Mouse (Mus musculus) bone marrow, adult 2 months (tissue): Measurements from ENCODE around the gene Rps6ka5. TPM values are rescaled to one million over a fixed set of nuclear protein-coding genes. Genes with fewer than 3 reads are reported as not detected.

ENCODE experiments used
- H3K27ac ChIP-seq: fragments of 200-500 bp; 2 replicates; pipeline ENCODE4 v1.5.1; 2012; ENCODE audit warnings: low read depth, mild to moderate bottlenecking, control low read depth, inconsistent platforms, low read length; ENCODE audit not compliant: control insufficient read depth, poor library complexity, insufficient read depth
- H3K4me1 ChIP-seq: fragments of 200-500 bp; 2 replicates; pipeline ENCODE4 v1.6.1; 2011; ENCODE audit warnings: low read length; ENCODE audit not compliant: control insufficient read depth, insufficient read depth
- H3K4me3 ChIP-seq: fragments of 200-500 bp; replicated peaks from 2 replicates; pipeline ENCODE3; 2011; ENCODE audit warnings: mild to moderate bottlenecking, low read depth, low read length, control low read depth; ENCODE audit not compliant: control insufficient read depth
- CTCF ChIP-seq: fragments of 200-500 bp; IDR thresholded peaks from 2 replicates; pipeline ENCODE4 v1.5.1; 2011; ENCODE audit warnings: low read length, control low read depth; ENCODE audit not compliant: control insufficient read depth, insufficient read depth
- POLR2A ChIP-seq: fragments of 200-500 bp; IDR thresholded peaks from 2 replicates; pipeline ENCODE4 v1.6.1; 2011; ENCODE audit warnings: low read depth, mild to moderate bottlenecking, control low read depth, low read length, borderline replicate concordance; ENCODE audit not compliant: control insufficient read depth
- WGBS: fragments of 180-500 bp; shearing (Covaris S2); methylation state at CpG from one replicate; pipeline ENCODE4 v1.1.7; 2018; 5-methylcytosine and 5-hydroxymethylcytosine counted together
- polyA plus RNA-seq: library from polyadenylated mRNA; stranded (reverse); fragments of >200 nt; gene quantifications from 2 replicates; pipeline ENCODE4 v1.2.4, GENCODE M21; 2011; ENCODE audit warnings: low replicate concordance; ENCODE audit not compliant: missing spikeins, insufficient read depth, insufficient read length

Rps6ka5 gene
- polyA plus RNA-seq, 1 experiment = 5.3 TPM

DNA sequence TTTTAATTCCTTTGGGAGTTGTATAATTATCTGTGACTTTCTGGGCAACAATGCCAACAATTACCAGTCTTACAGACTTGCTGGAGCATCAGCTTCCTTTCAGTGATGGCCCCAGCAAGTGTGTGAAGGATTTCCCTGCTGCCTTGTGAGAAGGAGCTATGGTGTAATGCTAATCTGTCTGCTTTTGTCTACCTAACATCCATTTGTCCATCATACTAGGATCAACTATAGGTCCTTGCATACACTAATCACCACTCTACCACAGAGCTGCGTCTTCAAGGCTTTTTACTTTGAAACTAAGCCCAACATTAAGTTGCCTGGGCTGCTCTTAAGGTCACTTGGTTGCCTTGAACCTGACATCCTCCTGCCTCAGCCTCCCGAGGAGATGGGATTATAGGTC, 112.9 kb downstream of the Rps6ka5 start:
- TF ChIP-seq POLR2A (no peak), CTCF (no peak)
- no peak overlapping the region for H3K4me3 ChIP-seq
- no peak overlapping the region for H3K27ac ChIP-seq
- WGBS = 76% methylated on average over 2 of the region's 2 CpGs
- no peaks in the 10 kb centered on the region; the same call in 1 of the 2 replicates for H3K4me1 ChIP-seq

DNA sequence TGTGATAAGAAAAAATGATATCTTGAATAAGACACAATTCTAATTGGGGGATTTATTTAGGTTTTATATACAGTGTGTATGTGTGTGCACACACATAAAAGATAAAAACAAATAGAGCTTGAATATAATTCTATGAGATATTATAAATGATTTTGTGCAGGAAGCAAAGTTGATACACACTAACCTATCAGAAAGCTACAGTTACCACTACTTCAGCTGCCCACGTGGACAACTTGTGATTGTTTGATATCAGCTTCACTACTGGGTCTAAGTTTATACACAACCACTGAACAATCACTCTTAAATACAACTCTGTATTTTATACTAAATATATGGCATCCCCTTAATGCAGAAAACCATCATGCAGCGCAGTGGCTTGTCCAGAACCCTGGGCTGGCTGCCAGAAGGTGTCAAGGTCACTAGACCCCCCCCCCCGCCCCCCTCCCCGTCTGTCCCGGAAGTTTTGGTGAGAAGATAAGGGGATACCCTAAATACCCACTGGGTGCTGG, 113.5 kb downstream of the Rps6ka5 start:
- Histone ChIP-seq H3K4me1 (no peaks in the 10 kb centered on the region; the same call in 1 of the 2 replicates), H3K27ac (no peak overlapping the region), H3K4me3 (no peak overlapping the region)
- TF ChIP-seq CTCF (no peak), POLR2A (no peak)
- WGBS = 47% methylated on average over 5 of the region's 5 CpGs

DNA sequence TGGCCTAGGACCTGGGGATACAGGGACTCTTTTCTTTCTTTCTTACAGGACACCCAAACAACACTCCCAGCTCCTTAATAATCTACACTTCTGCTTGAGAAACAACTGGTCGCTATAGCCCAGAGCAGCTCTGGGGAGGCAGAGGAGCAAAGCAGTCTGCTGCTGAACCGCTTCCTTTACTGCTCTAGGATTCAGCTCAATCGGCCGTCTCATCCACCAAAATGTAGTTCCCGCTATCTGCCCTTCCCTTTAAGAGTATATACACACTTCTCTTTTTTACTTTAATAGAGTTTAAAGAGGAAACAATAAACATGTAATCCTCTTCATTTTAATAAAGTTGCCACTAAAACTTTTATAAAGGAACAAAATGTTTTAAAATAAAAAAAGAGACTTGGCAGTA, 117.0 kb downstream of the Rps6ka5 start:
- 43% methylated on average over 5 of the region's 5 CpGs for WGBS
- no peak for TF ChIP-seq POLR2A
- no peak for TF ChIP-seq CTCF
- Histone ChIP-seq H3K27ac (no peak overlapping the region), H3K4me1 (no peaks in the 10 kb centered on the region; the same call in 1 of the 2 replicates), H3K4me3 (no peak overlapping the region)

DNA sequence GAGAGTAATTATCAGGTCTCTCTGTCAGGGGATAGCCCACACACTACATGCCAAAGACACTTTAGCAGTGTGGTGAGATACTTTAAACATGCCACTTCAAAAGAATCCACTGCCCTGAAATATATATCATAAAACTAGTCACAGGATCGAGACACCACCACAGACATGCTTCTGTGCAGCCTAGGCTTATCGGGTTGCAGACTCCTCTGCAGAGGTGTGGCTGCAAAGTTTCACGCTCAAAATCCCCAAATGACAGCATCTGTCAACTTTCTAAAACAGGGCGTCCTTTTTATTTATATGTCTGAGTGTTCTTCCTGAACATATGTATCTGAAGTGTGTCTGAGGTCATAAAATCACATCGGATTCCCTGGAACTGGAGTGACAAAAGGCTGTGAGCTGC, 117.7 kb downstream of the Rps6ka5 start:
- 74% methylated on average over 5 of the region's 5 CpGs for WGBS
- TF ChIP-seq CTCF (no peak), POLR2A (no peak)

DNA sequence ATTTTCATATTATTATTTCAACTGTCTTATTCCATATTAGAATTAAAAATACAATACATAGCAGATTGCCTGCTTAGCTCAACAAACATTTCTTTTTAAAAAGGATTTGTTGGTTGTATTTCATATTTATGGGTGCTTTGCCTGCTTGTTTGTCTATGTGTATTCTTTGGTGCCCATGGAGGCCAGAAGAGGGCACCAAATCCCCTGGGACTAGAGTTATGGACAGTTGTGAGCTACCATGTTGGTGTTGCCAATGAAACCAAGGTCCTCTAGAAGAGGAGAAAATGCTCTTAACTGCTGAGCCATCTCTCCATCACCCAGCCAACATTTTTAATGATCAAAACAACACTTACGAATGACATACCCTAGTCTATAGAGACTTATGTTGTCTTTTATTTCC, 120.0 kb downstream of the Rps6ka5 start:
- no peak overlapping the region for H3K4me3 ChIP-seq
- 90% methylated on average over 1 of the region's 1 CpGs for WGBS
- no peaks in the 10 kb centered on the region; the same call in 1 of the 2 replicates for H3K4me1 ChIP-seq
- TF ChIP-seq CTCF = peak; percentile 31; the same call in 1 of the 2 replicates
- no peak for TF ChIP-seq POLR2A
- no peak overlapping the region for H3K27ac ChIP-seq

More for the DNA sequence above, 117.7 kb downstream of the Rps6ka5 start:
- Histone ChIP-seq H3K4me3 (no peak overlapping the region), H3K4me1 (no peaks in the 10 kb centered on the region; the same call in 1 of the 2 replicates), H3K27ac (no peak overlapping the region)

DNA sequence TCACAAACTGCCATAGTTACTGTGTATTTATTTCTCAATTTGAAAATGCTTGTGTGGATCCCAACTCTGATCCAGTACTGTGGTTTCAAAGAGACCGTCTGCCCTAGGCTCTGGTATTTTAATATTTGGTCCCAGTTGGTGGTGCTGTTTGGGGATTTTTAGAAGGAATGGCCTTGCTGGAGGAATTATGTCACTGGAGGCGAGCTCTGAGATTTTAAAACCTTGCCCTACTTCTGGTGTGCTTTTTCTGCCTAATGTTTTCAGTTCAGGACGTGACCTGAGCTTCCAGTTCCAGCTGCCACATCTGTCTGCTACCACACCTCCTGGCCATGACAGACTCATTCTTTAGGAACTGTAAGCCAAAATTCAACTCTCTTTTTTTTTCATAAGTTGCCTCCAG, 121.2 kb downstream of the Rps6ka5 start:
- Histone ChIP-seq H3K4me3 (no peak overlapping the region), H3K27ac (no peak overlapping the region), H3K4me1 (no peaks in the 10 kb centered on the region; the same call in 1 of the 2 replicates)
- TF ChIP-seq CTCF (no peak), POLR2A (no peak)
- 75% methylated on average over 3 of the region's 3 CpGs for WGBS

GRCm38 (mm10) chr12:100604540-100604939, 122.2 kb downstream of the Rps6ka5 start:
- no peak overlapping the region for H3K27ac ChIP-seq
- no peaks in the 10 kb centered on the region for H3K4me1 ChIP-seq
- TF ChIP-seq CTCF = peak; percentile 92
- TF ChIP-seq POLR2A = no peak
- no peak overlapping the region for H3K4me3 ChIP-seq
- WGBS = 0% methylated on average over 1 of the region's 1 CpGs

GRCm38 (mm10) chr12:100594700-100595099, 132.1 kb downstream of the Rps6ka5 start:
- no peaks in the 10 kb centered on the region for H3K4me1 ChIP-seq
- no peak overlapping the region for H3K27ac ChIP-seq
- 70% methylated on average over 3 of the region's 3 CpGs for WGBS
- TF ChIP-seq CTCF (no peak), POLR2A (no peak)
- no peak overlapping the region for H3K4me3 ChIP-seq

DNA sequence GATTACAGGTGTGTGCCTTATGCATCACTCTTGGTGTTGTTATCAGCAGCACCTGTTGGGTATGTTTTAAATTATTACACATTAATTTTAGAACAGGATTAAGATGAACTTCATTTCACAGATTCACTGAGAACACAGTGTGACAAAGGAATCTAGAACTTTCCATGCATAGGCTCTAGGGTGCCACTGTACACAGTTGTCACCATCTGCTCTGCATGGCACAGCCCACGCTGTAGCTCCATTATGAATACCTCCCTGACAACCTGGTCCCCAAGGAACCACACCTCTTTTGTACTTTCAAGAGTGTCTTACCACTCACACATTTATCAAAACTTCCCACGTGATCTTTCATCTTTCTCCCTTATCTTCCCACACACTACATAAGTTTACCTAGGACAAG, 140.2 kb downstream of the Rps6ka5 start:
- no peak for TF ChIP-seq POLR2A
- TF ChIP-seq CTCF = no peak
- Histone ChIP-seq H3K27ac (no peak overlapping the region), H3K4me3 (no peak overlapping the region), H3K4me1 (no peaks in the 10 kb centered on the region)
- WGBS = 79% methylated on average over 2 of the region's 2 CpGs
